Mouse (Mus musculus) spleen, adult 2 months (tissue): ENCODE results near the gene Smarce1.

Experiments used
- CTCF ChIP-seq: fragments of 200-500 bp; IDR thresholded peaks from 2 replicates; pipeline ENCODE4 v1.5.1; 2011; ENCODE audit warnings: mild to moderate bottlenecking, inconsistent platforms; ENCODE audit not compliant: insufficient read depth, insufficient read length, insufficient replicate concordance; ENCODE audit errors: extremely low read depth
- POLR2A ChIP-seq: fragments of 200-500 bp; IDR thresholded peaks from 2 replicates; pipeline ENCODE4 v1.6.1; 2011; ENCODE audit warnings: low read depth, low read length, inconsistent platforms

DNA sequence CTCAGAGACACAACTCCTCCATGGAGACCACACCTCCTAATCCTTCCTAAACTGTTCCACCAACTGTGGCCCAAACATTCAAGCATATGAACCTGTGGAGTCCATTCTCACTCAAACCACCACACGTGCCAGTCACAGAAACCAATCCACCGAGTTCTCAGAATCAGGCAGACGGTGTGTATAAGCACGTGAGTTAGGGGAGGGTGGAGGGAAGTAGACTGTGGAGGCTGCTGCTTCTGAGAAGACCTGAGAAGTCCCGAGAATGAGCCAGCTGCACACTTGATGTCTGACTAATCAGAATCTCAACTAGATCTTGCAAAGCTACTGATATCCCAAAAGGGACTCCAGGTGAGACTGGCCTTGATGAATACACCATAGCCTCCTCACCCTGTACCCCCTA, 50.7 kb downstream of the Smarce1 start:
- no peak for TF ChIP-seq CTCF
- TF ChIP-seq POLR2A = no peak
